Mouse (Mus musculus) thymus, postnatal 0 days (tissue): Measurements from ENCODE around the gene Zdhhc19. TPM values are rescaled to one million over a fixed set of nuclear protein-coding genes. Genes with fewer than 3 reads are reported as not detected.

Experiments used
- DNase-seq: peaks from one replicate; pipeline ENCODE4 v3.0.0-alpha.2; 2015; ENCODE audit warnings: low spot score
- polyA plus RNA-seq: library from polyadenylated mRNA; unstranded; fragments of >200 nt; fragmentation: Nextera tagmentation; extraction: Ambion mirVana; gene quantifications from 2 replicates; pipeline ENCODE4 v1.2.1, GENCODE M21; 2015

The Zdhhc19 gene
- polyA plus RNA-seq, 1 experiment from 2014 or later, result not detected

GRCm38 (mm10) chr16:32513948-32514347, 17.9 kb downstream of the Zdhhc19 start:
- no peak for DNase-seq

DNA sequence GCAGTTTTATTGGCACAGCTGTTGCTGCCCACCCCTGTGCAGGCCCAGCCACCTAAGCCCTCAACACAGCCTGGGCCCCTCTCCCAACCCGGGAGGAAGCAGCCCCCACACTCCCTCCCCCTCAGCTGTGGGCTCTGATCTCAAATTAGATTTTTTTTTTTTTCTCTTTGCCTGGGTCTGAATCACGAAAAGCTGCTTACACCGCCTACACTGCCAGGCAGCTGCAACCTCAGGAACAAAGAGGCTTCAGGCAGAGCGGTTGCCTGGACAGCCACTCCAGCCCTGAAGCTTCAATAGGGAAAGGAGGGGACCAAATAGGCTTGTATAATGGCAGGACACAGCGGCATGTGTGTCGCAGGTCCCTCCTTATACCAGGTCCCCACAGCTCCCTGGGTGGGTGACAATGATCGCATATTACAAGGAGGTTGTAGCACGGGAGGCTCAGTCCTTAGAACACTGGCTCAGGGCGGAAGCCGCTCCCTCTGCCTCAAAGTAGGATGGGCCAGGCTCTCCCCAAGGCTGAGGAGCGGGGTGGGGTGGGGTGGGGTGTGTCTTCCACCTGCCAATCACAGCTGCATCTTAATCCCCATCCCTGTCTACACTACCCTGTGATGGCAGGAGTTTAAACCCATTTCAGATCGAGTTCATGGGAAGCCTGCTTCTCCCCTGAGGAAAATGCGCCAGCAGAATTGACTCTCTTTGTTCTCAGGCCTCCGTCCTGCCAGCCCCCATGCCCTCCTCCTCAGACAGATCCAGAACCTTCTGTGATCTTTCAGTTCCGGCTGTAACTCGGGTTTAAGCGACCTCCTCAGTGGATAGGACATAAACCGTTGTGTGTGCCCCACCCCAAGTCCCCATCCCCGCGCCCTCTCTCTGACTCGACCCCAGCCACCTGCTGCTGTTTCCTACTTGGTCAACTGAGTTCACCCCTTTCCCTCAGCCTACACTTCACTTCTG, 20.2 kb downstream of the Zdhhc19 start:
- peak; percentile 81 for DNase-seq

DNA sequence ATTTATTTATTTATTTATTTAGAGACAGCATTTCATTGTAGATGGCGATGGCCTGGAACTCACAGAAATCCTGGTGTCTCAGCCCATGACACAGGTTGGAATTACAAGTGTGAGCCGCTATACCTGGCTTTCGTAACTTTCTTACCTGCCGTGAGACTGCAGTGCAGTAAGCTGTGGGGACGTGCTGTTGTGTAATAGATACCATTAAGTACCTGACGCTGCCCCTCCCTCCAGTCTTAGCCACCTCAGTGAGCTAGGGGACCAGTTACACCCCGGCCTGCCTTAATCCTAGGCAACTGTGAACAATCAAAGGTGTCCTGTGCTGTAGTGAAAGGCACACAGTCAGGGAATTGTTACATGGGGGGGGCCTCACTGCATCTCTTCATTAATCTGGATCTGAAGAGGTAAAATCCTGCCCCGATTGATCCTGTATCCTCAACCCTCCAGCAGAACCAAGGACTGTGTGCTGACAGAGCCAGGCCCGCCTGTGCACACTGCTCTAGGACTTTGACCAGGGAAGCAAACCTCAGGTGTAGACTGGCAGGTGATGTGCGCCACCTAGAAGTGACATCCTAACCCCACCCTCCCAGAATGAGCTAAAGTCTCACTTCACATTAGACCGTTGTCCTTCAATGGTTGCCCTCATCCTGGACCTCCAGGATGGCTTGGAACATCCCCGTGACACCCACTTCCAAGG, 21.9 kb downstream of the Zdhhc19 start:
- DNase-seq, result no peak

DNA sequence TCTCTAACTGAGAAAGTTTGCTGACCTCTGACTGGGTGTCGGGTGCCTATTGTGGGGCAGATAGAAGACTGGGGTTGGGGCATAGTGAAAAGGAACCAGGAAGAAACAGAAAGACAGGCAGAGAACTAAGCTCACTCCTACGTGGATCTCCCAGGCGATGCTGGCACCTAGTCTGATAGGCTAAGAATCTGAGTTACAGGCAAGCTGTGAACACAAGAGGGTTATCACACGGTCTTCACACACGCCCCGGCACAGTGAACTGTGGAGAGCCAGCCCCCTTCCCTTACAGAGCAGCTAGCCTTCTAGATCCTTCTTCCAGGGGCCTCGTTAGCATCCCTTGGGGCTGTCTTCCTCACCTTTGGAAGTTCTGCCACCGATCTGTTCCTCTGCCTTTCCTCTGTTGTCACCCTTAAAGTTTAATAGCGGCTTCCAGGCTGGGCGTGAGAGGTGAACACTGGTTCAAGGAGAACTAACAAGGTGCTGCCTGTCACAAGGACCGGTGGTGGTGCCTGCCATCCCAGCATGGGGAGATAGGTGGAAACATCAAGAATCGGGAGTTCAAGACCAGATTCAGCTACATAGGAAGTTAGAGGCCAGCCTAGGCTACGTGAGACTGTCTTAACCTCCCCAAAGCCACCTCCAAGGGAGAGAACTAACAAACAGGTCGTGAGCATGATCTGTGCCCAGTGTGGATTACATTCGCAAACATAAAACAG, 23.7 kb downstream of the Zdhhc19 start:
- peak; percentile 32 for DNase-seq

GRCm38 (mm10) chr16:32520372-32520748, 24.3 kb downstream of the Zdhhc19 start:
- DNase-seq, result peak; percentile 74

DNA sequence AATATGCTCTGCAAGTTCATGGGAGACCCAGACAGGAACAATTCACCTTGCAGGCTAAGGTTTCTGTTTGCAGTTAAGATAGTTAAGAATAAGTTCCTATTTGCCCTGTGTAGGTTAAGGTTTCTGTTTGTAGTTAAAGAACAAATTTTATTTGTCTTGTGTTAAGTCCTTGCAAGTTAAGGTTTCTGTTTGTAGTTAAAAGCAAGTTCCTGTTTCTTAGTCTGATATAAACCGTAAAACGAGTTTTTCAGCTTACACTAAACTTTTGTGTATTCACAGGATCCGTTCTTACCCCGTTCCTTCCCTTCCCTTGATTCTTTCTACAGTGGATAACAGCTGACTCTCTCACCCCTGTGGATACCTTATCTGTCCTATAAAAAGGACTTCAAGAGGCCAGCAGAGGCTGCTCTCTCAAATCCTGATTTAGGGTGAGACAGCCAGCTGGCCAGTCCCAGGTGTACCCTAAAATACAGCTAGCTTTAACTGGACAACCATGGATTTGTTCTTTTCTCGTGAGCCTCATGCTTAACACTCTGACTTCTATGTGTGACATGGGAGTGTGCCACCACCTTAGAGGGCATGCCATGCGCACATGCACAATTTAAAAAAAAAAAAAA, 26.6 kb downstream of the Zdhhc19 start:
- DNase-seq, result no peak

GRCm38 (mm10) chr16:32523462-32524243, 27.6 kb downstream of the Zdhhc19 start:
- DNase-seq, result no peak

GRCm38 (mm10) chr16:32524244-32524615, 28.2 kb downstream of the Zdhhc19 start:
- DNase-seq, result no peak

DNA sequence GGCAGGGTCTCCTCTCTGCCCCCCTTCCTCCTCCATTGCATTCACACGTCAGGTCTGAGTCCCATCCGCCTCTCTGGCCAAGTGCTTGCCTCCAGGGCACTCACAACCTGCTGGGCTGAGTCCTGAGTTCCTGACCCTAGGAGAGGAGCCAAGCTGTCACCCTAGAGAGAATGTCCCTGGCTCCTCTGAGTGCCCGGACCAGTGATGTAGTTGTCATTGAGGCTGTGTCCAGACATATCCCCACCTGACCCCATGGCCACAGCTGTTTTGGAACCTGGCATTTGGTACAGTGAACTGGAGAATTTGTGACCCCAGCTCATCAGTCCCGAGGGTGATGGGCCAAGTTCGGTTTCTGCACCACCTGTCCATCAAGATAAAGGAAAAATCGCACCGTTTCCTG, 30.8 kb downstream of the Zdhhc19 start:
- no peak for DNase-seq

DNA sequence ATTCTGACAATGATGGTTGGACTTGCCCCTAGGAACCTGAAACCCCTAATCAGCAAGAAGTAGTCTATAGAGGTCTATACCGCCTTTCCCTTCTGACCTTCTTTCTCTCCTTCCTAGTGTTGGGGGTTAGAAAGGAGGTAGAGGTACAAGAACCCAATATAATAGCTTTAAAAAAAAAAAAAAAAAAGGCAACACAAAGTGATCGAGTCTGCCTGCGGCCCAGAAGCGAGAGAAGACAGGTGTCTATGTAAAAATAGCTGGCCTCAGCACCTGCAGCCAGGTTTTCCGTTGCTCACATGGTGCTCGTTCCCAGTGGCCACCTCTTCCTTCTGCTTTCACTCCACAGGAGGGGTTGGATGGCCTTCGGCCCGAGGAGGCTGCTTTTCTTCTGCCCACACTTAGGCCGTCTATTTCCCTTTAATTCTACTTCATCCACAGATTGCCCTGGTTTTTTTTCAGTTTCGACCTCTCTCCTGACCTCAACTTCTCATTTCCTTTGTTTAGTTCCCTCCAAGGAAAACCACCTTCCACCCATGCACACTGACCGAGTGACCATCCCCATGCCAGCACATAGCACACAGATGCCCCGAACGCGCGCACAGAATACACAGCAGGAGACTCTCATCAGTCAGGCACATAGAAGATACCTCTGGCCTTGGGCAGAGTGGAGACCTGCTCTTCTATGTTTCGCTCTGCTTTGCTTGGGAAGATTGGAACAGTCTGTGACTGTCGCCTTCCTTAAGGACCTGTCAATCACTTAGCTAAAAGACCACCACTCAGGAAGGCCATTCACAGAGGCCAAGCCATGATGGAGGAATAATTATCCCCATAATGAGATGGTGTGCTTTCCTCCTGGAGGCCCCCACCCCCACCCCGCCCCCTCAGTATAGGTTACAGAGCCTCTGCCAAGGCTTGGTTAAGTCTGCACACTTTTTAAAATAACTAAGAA, 37.1 kb downstream of the Zdhhc19 start:
- DNase-seq, result no peak

DNA sequence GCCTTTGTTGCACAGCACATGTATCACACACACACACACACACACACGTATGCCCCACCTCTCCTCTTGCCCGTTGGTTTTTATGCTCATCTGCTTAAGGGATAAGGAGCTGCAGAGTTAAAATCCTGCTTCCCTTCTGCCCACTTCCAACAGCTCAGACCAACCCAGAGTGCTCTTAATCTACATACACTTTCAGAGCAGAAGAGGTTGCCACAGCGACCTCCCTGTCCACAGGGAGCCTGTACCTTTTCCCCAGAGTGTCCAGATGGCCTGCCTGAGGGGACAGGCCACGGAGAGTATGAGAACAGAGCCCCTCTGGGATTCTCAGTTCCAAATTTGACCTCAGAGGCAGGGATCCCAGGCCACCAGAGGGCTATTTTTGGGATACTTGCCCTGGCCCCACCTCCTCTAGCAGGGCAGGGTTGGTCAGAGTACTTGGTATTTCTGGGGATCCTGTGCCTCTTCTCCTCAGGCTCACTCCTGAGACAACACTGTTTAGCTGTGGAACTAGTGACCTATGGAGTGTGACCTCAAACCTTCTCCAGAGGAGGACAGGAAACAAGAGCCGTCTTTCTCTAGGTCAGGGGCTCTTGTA, 39.2 kb downstream of the Zdhhc19 start:
- no peak for DNase-seq

GRCm38 (mm10) chr16:32537867-32538660, 42.0 kb downstream of the Zdhhc19 start:
- DNase-seq, result no peak

DNA sequence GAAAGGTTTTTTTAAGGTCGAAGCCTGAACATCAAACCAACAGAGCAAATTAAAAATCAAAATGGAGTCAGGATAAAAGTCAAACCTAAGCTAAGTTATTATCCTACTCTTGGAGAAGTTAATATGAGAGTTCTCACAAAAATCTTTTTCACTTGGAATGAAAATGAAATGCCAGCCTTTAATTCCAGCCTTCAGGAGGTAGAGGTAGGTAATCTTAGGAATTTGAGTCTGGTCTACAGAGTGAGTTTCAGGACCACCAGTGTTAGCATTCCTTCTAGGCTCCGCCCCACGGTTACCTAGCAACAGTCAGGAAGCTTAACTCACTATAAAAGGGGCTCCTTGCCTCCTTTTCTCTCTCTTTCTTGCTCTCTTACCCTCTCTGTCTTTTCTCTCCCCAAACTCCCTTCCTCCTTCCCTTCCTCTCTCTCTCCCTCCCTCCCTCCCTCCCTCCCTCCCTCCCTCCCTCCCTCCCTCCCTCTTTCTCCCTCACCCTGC, 42.7 kb downstream of the Zdhhc19 start:
- DNase-seq, result peak; percentile 50

- no peak for DNase-seq
These were observed 45.5 kb downstream of the Zdhhc19 start for GRCm38 (mm10) chr16:32541338-32542179.

DNA sequence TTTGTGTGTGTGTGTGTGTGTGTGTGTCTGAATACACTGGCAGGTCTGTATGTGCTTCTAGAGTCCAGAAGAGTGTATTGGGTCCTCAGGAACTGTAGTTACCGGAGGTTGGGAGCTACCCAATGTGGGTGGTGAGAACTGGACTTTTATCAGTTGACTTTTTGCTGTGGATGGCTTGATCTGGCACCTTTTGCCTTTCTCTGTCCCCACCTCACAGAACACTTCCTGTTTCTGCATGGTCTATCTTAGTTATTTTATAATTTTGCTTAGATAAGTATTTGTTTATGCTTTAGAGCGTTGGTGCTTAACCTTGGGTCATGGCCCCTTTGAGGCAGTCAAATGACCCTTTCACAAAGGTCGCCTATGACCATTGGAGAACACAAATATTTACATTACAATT, 47.4 kb downstream of the Zdhhc19 start:
- DNase-seq, result no peak

GRCm38 (mm10) chr16:32547156-32548068, 51.3 kb downstream of the Zdhhc19 start:
- DNase-seq, result no peak
